Mouse (Mus musculus) neural tube, embryonic 12.5 days (tissue): ENCODE data around the gene Defb23. TPM values are rescaled to one million over a fixed set of nuclear protein-coding genes. Genes with fewer than 3 reads are reported as not detected.
A peak's percentile ranks its signal among the peaks of the same experiment; 100 is the strongest.

Experiments used
- ATAC-seq: fragments of 200-750 bp; cut with Nextera tagmentation; 2 replicates; pipeline ENCODE4 v1.8.0; 2017; ENCODE audit warnings: low read depth, mild to moderate bottlenecking, moderate TSS enrichment, moderate library complexity; ENCODE audit not compliant: low FRiP score
- H3K27ac ChIP-seq: fragments of 300-500 bp; sonication (generic); 2 replicates; pipeline ENCODE4 v1.5.1; 2016
- H3K27me3 ChIP-seq: fragments of 300-500 bp; sonication (generic); replicated peaks from 2 replicates; pipeline ENCODE4 v1.6.1; 2016; ENCODE audit warnings: mild to moderate bottlenecking
- H3K36me3 ChIP-seq: fragments of 300-500 bp; sonication (generic); 2 replicates; pipeline ENCODE4 v1.6.1; 2016; ENCODE audit warnings: mild to moderate bottlenecking
- H3K4me1 ChIP-seq: fragments of 300-500 bp; sonication (generic); 2 replicates; pipeline ENCODE4 v1.6.1; 2016
- H3K4me2 ChIP-seq: fragments of 300-500 bp; sonication (generic); replicated peaks from 2 replicates; pipeline ENCODE4 v1.6.1; 2016; ENCODE audit warnings: mild to moderate bottlenecking
- H3K4me3 ChIP-seq: fragments of 300-500 bp; sonication (generic); 2 replicates; pipeline ENCODE4 v1.5.1; 2016
- H3K9ac ChIP-seq: fragments of 300-500 bp; sonication (generic); 2 replicates; pipeline ENCODE4 v1.6.1; 2016; ENCODE audit warnings: mild to moderate bottlenecking
- H3K9me3 ChIP-seq: fragments of 300-500 bp; sonication (generic); 2 replicates; pipeline ENCODE4 v1.6.1; 2016; ENCODE audit warnings: mild to moderate bottlenecking
- WGBS: fragments of 180-500 bp; shearing (Covaris S2); methylation state at CpG from one replicate; pipeline ENCODE4 v1.1.7; 2016; 5-methylcytosine and 5-hydroxymethylcytosine counted together
- polyA plus RNA-seq: library from polyadenylated mRNA; unstranded; fragments of >200 nt; fragmentation: Nextera tagmentation; extraction: Ambion mirVana; gene quantifications from 2 replicates; pipeline ENCODE4 v1.2.1, GENCODE M21; 2016

Defb23 gene
- polyA plus RNA-seq, 1 experiment from 2014 or later = not detected

GRCm38 (mm10) chr2:152470973-152471372, 6.6 kb upstream of the Defb23 start:
- H3K27me3 ChIP-seq = no peaks in the 10 kb centered on the region
- no peak overlapping the region for H3K4me2 ChIP-seq
- 37% methylated on average over 7 of the region's 7 CpGs for WGBS
- no peak overlapping the region for H3K9ac ChIP-seq
- ATAC-seq = no peak
- H3K27ac ChIP-seq = no peak overlapping the region
- H3K36me3 ChIP-seq = no peaks in the 10 kb centered on the region
- H3K9me3 ChIP-seq = no peaks in the 10 kb centered on the region
- no peak overlapping the region for H3K4me3 ChIP-seq
- no peaks in the 10 kb centered on the region for H3K4me1 ChIP-seq

GRCm38 (mm10) chr2:152459241-152459640, 5.2 kb downstream of the Defb23 start:
- ATAC-seq = no peak
- 61% methylated on average over 13 of the region's 13 CpGs for WGBS
- H3K4me1 ChIP-seq = no peaks in the 10 kb centered on the region
- no peak overlapping the region for H3K4me2 ChIP-seq
- H3K27me3 ChIP-seq = no peaks in the 10 kb centered on the region
- no peak overlapping the region for H3K27ac ChIP-seq
- no peaks in the 10 kb centered on the region; the same call in 1 of the 2 replicates for H3K9me3 ChIP-seq
- no peak overlapping the region for H3K4me3 ChIP-seq
- no peaks in the 10 kb centered on the region for H3K36me3 ChIP-seq
- no peak overlapping the region for H3K9ac ChIP-seq

GRCm38 (mm10) chr2:152452101-152452781, 12.2 kb downstream of the Defb23 start:
- H3K9me3 ChIP-seq = no peaks in the 10 kb centered on the region
- no peak overlapping the region for H3K4me2 ChIP-seq
- no peak overlapping the region for H3K4me3 ChIP-seq
- no peaks in the 10 kb centered on the region for H3K36me3 ChIP-seq
- no peak for ATAC-seq
- H3K4me1 ChIP-seq = no peaks in the 10 kb centered on the region
- no peak overlapping the region for H3K9ac ChIP-seq
- H3K27me3 ChIP-seq = 0 out of 2 replicates have a peak, but pooled peaks cover 2% of the 10 kb centered on the region
- no peak overlapping the region for H3K27ac ChIP-seq
- 82% methylated on average over 4 of the region's 4 CpGs for WGBS

GRCm38 (mm10) chr2:152450241-152450640, 14.2 kb downstream of the Defb23 start:
- no peak for ATAC-seq
- H3K4me1 ChIP-seq = no peaks in the 10 kb centered on the region
- 7% methylated on average over 5 of the region's 5 CpGs for WGBS
- no peak overlapping the region for H3K9ac ChIP-seq
- no peaks in the 10 kb centered on the region for H3K36me3 ChIP-seq
- H3K9me3 ChIP-seq = no peaks in the 10 kb centered on the region
- H3K4me3 ChIP-seq = no peak overlapping the region
- no peak overlapping the region for H3K4me2 ChIP-seq
- H3K27ac ChIP-seq = no peak overlapping the region
- H3K27me3 ChIP-seq = 0 out of 2 replicates have a peak, but pooled peaks cover 2% of the 10 kb centered on the region

- no peaks in the 10 kb centered on the region for H3K4me1 ChIP-seq
- no peak overlapping the region for H3K4me2 ChIP-seq
- no peak overlapping the region for H3K4me3 ChIP-seq
- WGBS = 55% methylated on average over 5 of the region's 5 CpGs
- H3K27me3 ChIP-seq = 0 out of 2 replicates have a peak, but pooled peaks cover 2% of the 10 kb centered on the region
- H3K36me3 ChIP-seq = no peaks in the 10 kb centered on the region
- H3K9me3 ChIP-seq = no peaks in the 10 kb centered on the region
- no peak overlapping the region for H3K27ac ChIP-seq
- ATAC-seq = no peak
- H3K9ac ChIP-seq = no peak overlapping the region
Observed at GRCm38 (mm10) chr2:152447461-152447860, 17.0 kb downstream of the Defb23 start.

- H3K4me2 ChIP-seq = no peak overlapping the region
- H3K4me3 ChIP-seq = no peak overlapping the region
- no peaks in the 10 kb centered on the region for H3K9me3 ChIP-seq
- no peak for ATAC-seq
- H3K4me1 ChIP-seq = no peaks in the 10 kb centered on the region
- H3K27ac ChIP-seq = no peak overlapping the region
- H3K27me3 ChIP-seq = no peaks in the 10 kb centered on the region
- no peak overlapping the region for H3K9ac ChIP-seq
- no peaks in the 10 kb centered on the region for H3K36me3 ChIP-seq
- WGBS = 76% methylated on average over 2 of the region's 2 CpGs
Observed at GRCm38 (mm10) chr2:152446642-152447041, 17.8 kb downstream of the Defb23 start.

GRCm38 (mm10) chr2:152443281-152443680, 21.1 kb downstream of the Defb23 start:
- no peaks in the 10 kb centered on the region for H3K36me3 ChIP-seq
- H3K4me1 ChIP-seq = no peaks in the 10 kb centered on the region
- no peak overlapping the region for H3K4me3 ChIP-seq
- H3K27ac ChIP-seq = no peak overlapping the region
- H3K9me3 ChIP-seq = no peaks in the 10 kb centered on the region
- 85% methylated on average over 8 of the region's 8 CpGs for WGBS
- no peak for ATAC-seq
- no peak overlapping the region for H3K4me2 ChIP-seq
- no peaks in the 10 kb centered on the region for H3K27me3 ChIP-seq
- no peak overlapping the region for H3K9ac ChIP-seq

GRCm38 (mm10) chr2:152442322-152442721, 22.1 kb downstream of the Defb23 start:
- no peaks in the 10 kb centered on the region for H3K27me3 ChIP-seq
- H3K4me3 ChIP-seq = no peak overlapping the region
- 75% methylated on average over 4 of the region's 4 CpGs for WGBS
- no peak overlapping the region for H3K27ac ChIP-seq
- no peak overlapping the region for H3K9ac ChIP-seq
- no peaks in the 10 kb centered on the region for H3K9me3 ChIP-seq
- no peak overlapping the region for H3K4me2 ChIP-seq
- ATAC-seq = no peak
- H3K4me1 ChIP-seq = no peaks in the 10 kb centered on the region
- no peaks in the 10 kb centered on the region for H3K36me3 ChIP-seq

GRCm38 (mm10) chr2:152439833-152440232, 24.6 kb downstream of the Defb23 start:
- Histone ChIP-seq H3K36me3 (no peaks in the 10 kb centered on the region), H3K9me3 (no peaks in the 10 kb centered on the region), H3K9ac (no peak overlapping the region), H3K27me3 (no peaks in the 10 kb centered on the region), H3K4me1 (no peaks in the 10 kb centered on the region), H3K27ac (no peak overlapping the region), H3K4me3 (no peak overlapping the region), H3K4me2 (no peak overlapping the region)
- no peak for ATAC-seq
- 82% methylated on average over 2 of the region's 2 CpGs for WGBS

GRCm38 (mm10) chr2:152438963-152439362, 25.5 kb downstream of the Defb23 start:
- WGBS = 58% methylated on average over 1 of the region's 1 CpGs
- no peaks in the 10 kb centered on the region for H3K9me3 ChIP-seq
- no peak overlapping the region for H3K27ac ChIP-seq
- no peak for ATAC-seq
- H3K4me3 ChIP-seq = no peak overlapping the region
- H3K4me1 ChIP-seq = no peaks in the 10 kb centered on the region
- no peak overlapping the region for H3K9ac ChIP-seq
- H3K27me3 ChIP-seq = no peaks in the 10 kb centered on the region
- H3K36me3 ChIP-seq = no peaks in the 10 kb centered on the region
- H3K4me2 ChIP-seq = no peak overlapping the region

- H3K36me3 ChIP-seq = no peaks in the 10 kb centered on the region
- H3K27me3 ChIP-seq = no peaks in the 10 kb centered on the region
- peak; percentile 82 for ATAC-seq
- H3K27ac ChIP-seq = no peak overlapping the region
- peak overlapping the region; percentile 20 for H3K4me3 ChIP-seq
- 3% methylated on average over 23 of the region's 23 CpGs for WGBS
- H3K4me1 ChIP-seq = no peaks in the 10 kb centered on the region
- peak overlapping the region; percentile 61 for H3K4me2 ChIP-seq
- peak overlapping the region; percentile 38; the same call in 1 of the 2 replicates for H3K9ac ChIP-seq
- no peaks in the 10 kb centered on the region for H3K9me3 ChIP-seq
Observed at GRCm38 (mm10) chr2:152436983-152437860, 27.2 kb downstream of the Defb23 start.

- WGBS = 81% methylated on average over 7 of the region's 7 CpGs
- Histone ChIP-seq H3K4me2 (no peak overlapping the region), H3K27ac (no peak overlapping the region), H3K4me3 (no peak overlapping the region), H3K9me3 (no peaks in the 10 kb centered on the region), H3K36me3 (no peaks in the 10 kb centered on the region), H3K9ac (no peak overlapping the region), H3K27me3 (no peaks in the 10 kb centered on the region), H3K4me1 (no peaks in the 10 kb centered on the region)
- ATAC-seq = no peak
Observed at GRCm38 (mm10) chr2:152436405-152436901, 28.0 kb downstream of the Defb23 start.
